Mouse (Mus musculus): Measurements from ENCODE around the gene Pank4. TPM values are rescaled to one million over a fixed set of nuclear protein-coding genes. Genes with fewer than 3 reads are reported as not detected.

The Pank4 gene
- 49.2 and 50.1 TPM in 2 replicates for polyA plus RNA-seq (2016; fragmentation: Nextera tagmentation; extraction: Ambion mirVana)

- Histone ChIP-seq H3K27me3 (replicated peaks; ENCODE audit: low read depth, poor library complexity, severe bottlenecking) (peaks cover 49% of the 10 kb centered on the region), H3K4me3 (peak within 1 kb of the TSS; percentile 91), H3K36me3 (replicated peaks) (peaks cover 42% of the 10 kb centered on the region), H3K27ac (replicated peaks) (peak within 1 kb of the TSS; percentile 98), H3K4me1 (peaks cover 76% of the 10 kb centered on the region), H3K9me3 (no peaks in the 10 kb centered on the region)
- DNase-seq (ENCODE audit: low spot score) = peak; percentile 92
- under 1% methylated on average over 66 of the region's 66 CpGs for WGBS
Measured at GRCm38 (mm10) chr4:154963901-154964580, at the start of gene Pank4. Gene Pank4 (plus strand): TSS chr4:154964123.

GRCm38 (mm10) chr4:154914252-154914651 is 49.7 kb upstream of the Pank4 start:
- peaks cover 16% of the 10 kb centered on the region for H3K4me1 ChIP-seq
- H3K9me3 ChIP-seq = no peaks in the 10 kb centered on the region
- no peak overlapping the region for H3K4me3 ChIP-seq
- no peak for DNase-seq (ENCODE audit: low spot score)
- H3K27me3 ChIP-seq (replicated peaks; ENCODE audit: low read depth, poor library complexity, severe bottlenecking) = no peaks in the 10 kb centered on the region
- WGBS = 91% methylated on average over 4 of the region's 4 CpGs
- no peak overlapping the region for H3K27ac ChIP-seq (replicated peaks)
- no peaks in the 10 kb centered on the region for H3K36me3 ChIP-seq (replicated peaks)

- Histone ChIP-seq H3K27ac (replicated peaks) (no peak overlapping the region), H3K9me3 (no peaks in the 10 kb centered on the region), H3K4me3 (no peak overlapping the region), H3K36me3 (replicated peaks) (no peaks in the 10 kb centered on the region), H3K4me1 (peaks cover 16% of the 10 kb centered on the region), H3K27me3 (replicated peaks; ENCODE audit: low read depth, poor library complexity, severe bottlenecking) (no peaks in the 10 kb centered on the region)
- DNase-seq (ENCODE audit: low spot score) = no peak
- 78% methylated on average over 3 of the region's 3 CpGs for WGBS
Measured at GRCm38 (mm10) chr4:154914707-154915106, 49.2 kb upstream of the Pank4 start.

- 86% methylated on average over 10 of the region's 10 CpGs for WGBS
- Histone ChIP-seq H3K9me3 (no peaks in the 10 kb centered on the region), H3K27me3 (replicated peaks; ENCODE audit: low read depth, poor library complexity, severe bottlenecking) (no peaks in the 10 kb centered on the region), H3K36me3 (replicated peaks) (no peaks in the 10 kb centered on the region), H3K4me3 (no peak overlapping the region), H3K27ac (replicated peaks) (no peak overlapping the region), H3K4me1 (peaks cover 13% of the 10 kb centered on the region)
- no peak for DNase-seq (ENCODE audit: low spot score)
Measured at GRCm38 (mm10) chr4:154915286-154915685, 48.6 kb upstream of the Pank4 start.

- Histone ChIP-seq H3K4me3 (no peak overlapping the region), H3K27me3 (replicated peaks; ENCODE audit: low read depth, poor library complexity, severe bottlenecking) (no peaks in the 10 kb centered on the region), H3K9me3 (no peaks in the 10 kb centered on the region), H3K27ac (replicated peaks) (no peak overlapping the region), H3K4me1 (no peaks in the 10 kb centered on the region; the same call in 1 of the 2 replicates), H3K36me3 (replicated peaks) (no peaks in the 10 kb centered on the region)
- DNase-seq (ENCODE audit: low spot score) = no peak
- 83% methylated on average over 4 of the region's 4 CpGs for WGBS
Measured at GRCm38 (mm10) chr4:154916662-154917061, 47.3 kb upstream of the Pank4 start.

GRCm38 (mm10) chr4:154922291-154922690 is 41.6 kb upstream of the Pank4 start:
- no peaks in the 10 kb centered on the region for H3K36me3 ChIP-seq (replicated peaks)
- DNase-seq (ENCODE audit: low spot score) = no peak
- peaks cover 7% of the 10 kb centered on the region for H3K4me1 ChIP-seq
- H3K27me3 ChIP-seq (replicated peaks; ENCODE audit: low read depth, poor library complexity, severe bottlenecking) = no peaks in the 10 kb centered on the region; the same call in 1 of the 2 replicates
- H3K4me3 ChIP-seq = no peak overlapping the region
- no peaks in the 10 kb centered on the region for H3K9me3 ChIP-seq
- 85% methylated on average over 4 of the region's 4 CpGs for WGBS
- H3K27ac ChIP-seq (replicated peaks) = no peak overlapping the region

GRCm38 (mm10) chr4:154922931-154923330 is 41.0 kb upstream of the Pank4 start:
- Histone ChIP-seq H3K27me3 (replicated peaks; ENCODE audit: low read depth, poor library complexity, severe bottlenecking) (no peaks in the 10 kb centered on the region; the same call in 1 of the 2 replicates), H3K36me3 (replicated peaks) (no peaks in the 10 kb centered on the region), H3K4me3 (no peak overlapping the region), H3K4me1 (peaks cover 13% of the 10 kb centered on the region), H3K27ac (replicated peaks) (no peak overlapping the region), H3K9me3 (no peaks in the 10 kb centered on the region)
- 87% methylated on average over 5 of the region's 5 CpGs for WGBS
- no peak for DNase-seq (ENCODE audit: low spot score)

- 51% methylated on average over 4 of the region's 4 CpGs for WGBS
- Histone ChIP-seq H3K27ac (replicated peaks) (no peak overlapping the region), H3K9me3 (no peaks in the 10 kb centered on the region), H3K36me3 (replicated peaks) (no peaks in the 10 kb centered on the region), H3K27me3 (replicated peaks; ENCODE audit: low read depth, poor library complexity, severe bottlenecking) (no peaks in the 10 kb centered on the region; the same call in 1 of the 2 replicates), H3K4me3 (no peak overlapping the region), H3K4me1 (peaks cover 27% of the 10 kb centered on the region)
- DNase-seq (ENCODE audit: low spot score) = peak; percentile 44
Measured at GRCm38 (mm10) chr4:154925413-154925812, 38.5 kb upstream of the Pank4 start.

GRCm38 (mm10) chr4:154926969-154927898 is 36.7 kb upstream of the Pank4 start:
- Histone ChIP-seq H3K9me3 (no peaks in the 10 kb centered on the region), H3K36me3 (replicated peaks) (no peaks in the 10 kb centered on the region), H3K27ac (replicated peaks) (peak overlapping the region; percentile 85), H3K4me1 (peaks cover 27% of the 10 kb centered on the region), H3K27me3 (replicated peaks; ENCODE audit: low read depth, poor library complexity, severe bottlenecking) (no peaks in the 10 kb centered on the region; the same call in 1 of the 2 replicates), H3K4me3 (peak overlapping the region; percentile 39)
- 59% methylated on average over 9 of the region's 9 CpGs for WGBS
- DNase-seq (ENCODE audit: low spot score) = no peak

GRCm38 (mm10) chr4:154927899-154928337 is 36.0 kb upstream of the Pank4 start:
- H3K27me3 ChIP-seq (replicated peaks; ENCODE audit: low read depth, poor library complexity, severe bottlenecking) = no peaks in the 10 kb centered on the region
- peak overlapping the region; percentile 85 for H3K27ac ChIP-seq (replicated peaks)
- no peaks in the 10 kb centered on the region for H3K36me3 ChIP-seq (replicated peaks)
- 42% methylated on average over 5 of the region's 5 CpGs for WGBS
- H3K9me3 ChIP-seq = no peaks in the 10 kb centered on the region
- peak overlapping the region; percentile 39 for H3K4me3 ChIP-seq
- H3K4me1 ChIP-seq = peaks cover 27% of the 10 kb centered on the region
- peak; percentile 40 for DNase-seq (ENCODE audit: low spot score)

GRCm38 (mm10) chr4:154928395-154929087 is 35.4 kb upstream of the Pank4 start, which contains the start of gene Tnfrsf14:
Gene Tnfrsf14 (minus strand): TSS chr4:154928563.
- Histone ChIP-seq H3K4me1 (peaks cover 32% of the 10 kb centered on the region), H3K4me3 (peak within 1 kb of the TSS; percentile 39), H3K27ac (replicated peaks) (peak within 1 kb of the TSS; percentile 85), H3K9me3 (no peaks in the 10 kb centered on the region), H3K36me3 (replicated peaks) (no peaks in the 10 kb centered on the region), H3K27me3 (replicated peaks; ENCODE audit: low read depth, poor library complexity, severe bottlenecking) (no peaks in the 10 kb centered on the region)
- WGBS = 48% methylated on average over 12 of the region's 12 CpGs
- no peak for DNase-seq (ENCODE audit: low spot score)

GRCm38 (mm10) chr4:154929088-154929660 is 34.7 kb upstream of the Pank4 start:
- 84% methylated on average over 12 of the region's 12 CpGs for WGBS
- Histone ChIP-seq H3K4me3 (no peak overlapping the region), H3K36me3 (replicated peaks) (no peaks in the 10 kb centered on the region), H3K27ac (replicated peaks) (peak overlapping the region; percentile 85), H3K4me1 (peaks cover 32% of the 10 kb centered on the region), H3K9me3 (no peaks in the 10 kb centered on the region), H3K27me3 (replicated peaks; ENCODE audit: low read depth, poor library complexity, severe bottlenecking) (no peaks in the 10 kb centered on the region)
- DNase-seq (ENCODE audit: low spot score) = no peak

Measured in embryonic facial prominence, embryonic 10.5 days (tissue).